Mouse (Mus musculus): ENCODE data around the gene Vwa3b.

The Vwa3b gene

DNA sequence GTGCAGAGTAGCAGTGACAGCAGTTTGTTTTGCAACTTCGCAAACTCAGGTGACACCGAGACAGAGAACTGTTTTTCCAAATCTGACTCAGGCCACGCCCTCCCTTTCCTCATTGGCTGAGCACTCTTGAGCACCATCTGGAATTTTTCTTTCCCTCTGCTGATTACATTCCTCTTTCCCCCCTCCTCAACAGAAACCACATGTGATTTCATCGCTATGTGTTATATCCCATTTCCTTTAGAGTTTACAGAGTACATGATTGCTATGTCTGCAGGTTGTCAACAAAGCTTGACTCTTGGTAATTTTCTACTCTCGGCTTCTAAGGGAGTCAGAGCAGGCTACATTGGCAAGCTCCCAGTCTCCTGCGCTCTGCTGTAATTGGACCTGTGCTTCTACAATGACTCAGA is 204.9 kb downstream of the Vwa3b start:
- DNase-seq (ENCODE audit: low spot score in 2 of 2), result no peak

Data from natural killer cell, adult 2 months (primary cell).